In the genomic region with DNA sequence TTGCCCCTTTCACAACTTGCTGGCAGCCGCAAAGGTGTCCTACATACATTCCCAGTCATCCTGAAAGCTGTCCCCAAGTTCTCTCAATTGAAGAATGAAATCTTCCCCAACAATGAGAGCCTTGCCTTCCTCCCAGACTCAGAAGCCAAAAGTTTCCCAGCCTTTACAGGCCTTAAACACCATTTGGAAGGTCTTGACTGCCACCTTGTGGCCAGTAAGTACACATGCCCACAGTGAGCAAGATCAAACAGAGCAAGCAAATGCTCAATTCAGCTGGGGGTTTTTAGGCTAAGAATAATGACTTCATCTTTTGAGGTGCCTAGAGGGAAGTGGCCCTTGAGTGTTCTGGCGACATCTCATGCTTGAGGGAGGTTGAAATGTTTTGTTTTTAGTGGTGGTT, we compare ENCODE assay signal across 9 mouse cellular contexts. TPM values are rescaled to one million over a fixed set of nuclear protein-coding genes. Genes with fewer than 3 reads are reported as not detected.
DNase-seq lines count a peak whose midpoint lies in the region; ATAC-seq and TF ChIP-seq lines count a peak whose summit lies in the region.
"Had no signal": no experiment of that assay in that cellular context is flagged by ENCODE, and none has a peak within 500 bp of the region (broad histone marks: within the 10 kb centered on the region; RNA-seq: fewer than 3 reads in every experiment).

No protein-coding gene starts in this region.

- no peak for TF ChIP-seq EP300 in CH12.LX (IDR thresholded peaks at IDR 0.05; ENCODE audit: low read length)
- no peak for TF ChIP-seq EP300 in liver, postnatal 0 days (IDR thresholded peaks at IDR 0.05; ENCODE audit: low read depth)

- no peak overlapping the region for H3K4me2 ChIP-seq in CH12.LX (ENCODE audit: insufficient read depth, low read depth, poor library complexity, severe bottlenecking)
- no peak overlapping the region for H3K4me2 ChIP-seq in forebrain, embryonic 13.5 days
- no peak overlapping the region for H3K4me2 ChIP-seq in liver, postnatal 0 days (ENCODE audit: low read depth, low read length)
- H3K4me2 ChIP-seq in neural tube, embryonic 15.5 days: no peak overlapping the region

- peaks cover 6 to 17% of the 10 kb centered on the region in 2 experiments for H3K36me3 ChIP-seq in CH12.LX (replicated peaks in 1 of 2; ENCODE audit: control insufficient read depth in 1 of 2, insufficient read depth in 1 of 2, low read length in 1 of 2)
- H3K36me3 ChIP-seq in forebrain, embryonic 13.5 days (ENCODE audit: poor library complexity, severe bottlenecking): no peaks in the 10 kb centered on the region
- H3K36me3 ChIP-seq in liver, postnatal 0 days (replicated peaks; ENCODE audit: insufficient read depth, low read length): peaks cover 3% of the 10 kb centered on the region; the same call in 1 of the 2 replicates
- peaks cover 2% of the 10 kb centered on the region; the same call in 1 of the 2 replicates for H3K36me3 ChIP-seq in neural tube, embryonic 15.5 days

- TF ChIP-seq CTCF in CH12.LX (conservative IDR thresholded peaks at IDR 0.05 in 1 of 2, IDR thresholded peaks at IDR 0.05 in 1 of 2; ENCODE audit: low read depth in 2 of 2, low read length in 2 of 2): peak; percentile 69 to 88
- TF ChIP-seq CTCF in liver, postnatal 0 days (IDR thresholded peaks at IDR 0.05; ENCODE audit: low read depth): peak; percentile 87

- H3K79me2 ChIP-seq in CH12.LX (replicated peaks; ENCODE audit: control insufficient read depth, extremely low read depth, insufficient read depth, poor library complexity, severe bottlenecking): no peaks in the 10 kb centered on the region

- TF ChIP-seq RAD21 in CH12.LX (IDR thresholded peaks at IDR 0.05; ENCODE audit: low read depth, low read length): peak; percentile 90

- in situ Hi-C loops in CH12.LX (cut with MboI; ENCODE audit: low pct_ligation_motif_present, low pct_unique_long_range_greater_than_20kb, low sequenced_read_pairs): no loop called here

- no peaks in the 10 kb centered on the region for H3K27me3 ChIP-seq in CH12.LX (replicated peaks)
- peaks cover 3% of the 10 kb centered on the region; the same call in 1 of the 2 replicates for H3K27me3 ChIP-seq in forebrain, embryonic 13.5 days
- 0 out of 2 replicates have a peak, but pooled peaks cover 3% of the 10 kb centered on the region for H3K27me3 ChIP-seq in liver, postnatal 0 days (ENCODE audit: insufficient read depth, low read length)
- H3K27me3 ChIP-seq in neural tube, embryonic 15.5 days (replicated peaks): peaks cover 7% of the 10 kb centered on the region; the same call in 1 of the 2 replicates

- no peak overlapping the region for H3K27ac ChIP-seq in CH12.LX (ENCODE audit: insufficient read depth, low read depth)
- no peak overlapping the region for H3K27ac ChIP-seq in forebrain, embryonic 13.5 days
- H3K27ac ChIP-seq in liver, postnatal 0 days (ENCODE audit: low read depth): no peak overlapping the region
- H3K27ac ChIP-seq in neural tube, embryonic 15.5 days (replicated peaks): no peak overlapping the region

- dilution Hi-C loops in CH12.LX (cut with MboI; ENCODE audit: extremely low pct_ligation_motif_present, extremely low pct_unique_long_range_greater_than_20kb, low sequenced_read_pairs): no loop called here

- DNase-seq in 416B (ENCODE audit: low read depth) (peak; percentile 83), CH12.LX (ENCODE audit: extremely low read depth) (peak; percentile 79)
- peak; percentile 45 for DNase-seq in c-Kit-positive CD71-positive TER-119-positive erythroid progenitor cells, embryonic 14.5 days (ENCODE audit: low spot score)
- peak; percentile 53 for DNase-seq in kidney, adult 9 months
- peak; percentile 21 for DNase-seq in liver, postnatal 0 days
- DNase-seq in urinary bladder, adult 18-20 months (ENCODE audit: low spot score in 2 of 2): no peak

- no peaks in the 10 kb centered on the region; a peak in 1 of 4 replicates for H3K4me1 ChIP-seq in CH12.LX (ENCODE audit: control insufficient read depth in 1 of 2, insufficient read depth in 2 of 2)
- H3K4me1 ChIP-seq in forebrain, embryonic 13.5 days: peaks cover 15% of the 10 kb centered on the region
- no peaks in the 10 kb centered on the region for H3K4me1 ChIP-seq in liver, postnatal 0 days (ENCODE audit: insufficient read depth)
- H3K4me1 ChIP-seq in neural tube, embryonic 15.5 days: peaks cover 10% of the 10 kb centered on the region; the same call in 1 of the 2 replicates

- no peaks in the 10 kb centered on the region for H3K9me3 ChIP-seq in CH12.LX (replicated peaks; ENCODE audit: low read length)
- H3K9me3 ChIP-seq in forebrain, embryonic 13.5 days (replicated peaks): no peaks in the 10 kb centered on the region
- H3K9me3 ChIP-seq in liver, postnatal 0 days (ENCODE audit: low read length): no peaks in the 10 kb centered on the region
- no peaks in the 10 kb centered on the region for H3K9me3 ChIP-seq in neural tube, embryonic 15.5 days (replicated peaks)

- no peak for TF ChIP-seq POLR2A in CH12.LX (IDR thresholded peaks at IDR 0.05; ENCODE audit: low read depth, low read length)

- H3K9ac ChIP-seq in CH12.LX (ENCODE audit: insufficient read depth, low read depth): no peak overlapping the region
- H3K9ac ChIP-seq in forebrain, embryonic 13.5 days: no peak overlapping the region
- no peak overlapping the region for H3K9ac ChIP-seq in liver, postnatal 0 days (replicated peaks)
- no peak overlapping the region for H3K9ac ChIP-seq in neural tube, embryonic 15.5 days (replicated peaks)

- H3K4me3 ChIP-seq in CH12.LX (replicated peaks in 1 of 3; ENCODE audit: low read depth in 2 of 3, low read length in 2 of 3, poor library complexity in 1 of 3): no peak overlapping the region
- no peak overlapping the region for H3K4me3 ChIP-seq in forebrain, embryonic 13.5 days
- no peak overlapping the region for H3K4me3 ChIP-seq in liver, postnatal 0 days (ENCODE audit: low read depth, low read length)
- no peak overlapping the region for H3K4me3 ChIP-seq in neural tube, embryonic 15.5 days (replicated peaks)

- WGBS in forebrain, embryonic 13.5 days: 12% methylated on average over 2 of the region's 2 CpGs
- WGBS in liver, postnatal 0 days (ENCODE audit: insufficient replicate concordance): 21% methylated on average over 2 of the region's 2 CpGs
- 15% methylated on average over 2 of the region's 2 CpGs for WGBS in neural tube, embryonic 15.5 days

- peak; percentile 90 for ATAC-seq in forebrain, embryonic 13.5 days
- no peak for ATAC-seq in liver, postnatal 0 days
- peak; percentile 79; the same call in 1 of the 2 replicates for ATAC-seq in neural tube, embryonic 15.5 days (ENCODE audit: low FRiP score)

TF ChIP-seq in CH12.LX, 34 proteins besides CTCF, POLR2A, EP300 and RAD21:
- TF ChIP-seq CHD1 (IDR thresholded peaks at IDR 0.05; ENCODE audit: low read depth, low read length): no peak
- no peak for TF ChIP-seq CHD2 (IDR thresholded peaks at IDR 0.05; ENCODE audit: low read length)
- TF ChIP-seq JUN (IDR thresholded peaks at IDR 0.05; ENCODE audit: insufficient read depth, low read depth, low read length): no peak
- no peak for TF ChIP-seq NRF1 (IDR thresholded peaks at IDR 0.05; ENCODE audit: low read depth, low read length)
- TF ChIP-seq SMC3 (IDR thresholded peaks at IDR 0.05; ENCODE audit: low read depth, low read length): peak; percentile 69
- TF ChIP-seq JUND (conservative IDR thresholded peaks at IDR 0.05; ENCODE audit: low read depth, low read length): 0 out of 2 replicates have a peak, but pooled peaks have one; percentile 19
- TF ChIP-seq RCOR1 (conservative IDR thresholded peaks at IDR 0.05; ENCODE audit: low read depth, low read length): no peak

RNA-seq across cellular contexts. Expression of gene Eogt, which starts 42.2 kb away (rescaled TPM):
- total RNA-seq in CH12.LX (2012; rRNA removed) (10.9 and 11.4 TPM in 2 replicates), CH12.LX (2014; rRNA removed) (8.0 and 10.1 TPM in 2 replicates)
- polyA plus RNA-seq in CH12.LX (2012; ENCODE audit: insufficient read length, low read depth): 13.4 and 13.9 TPM in 2 replicates
- polyA plus RNA-seq in forebrain, embryonic 13.5 days (2015; fragmentation: Nextera tagmentation; extraction: Ambion mirVana): 5.6 and 7.2 TPM in 2 replicates
- 1.0 and 1.8 TPM in 2 replicates for polyA plus RNA-seq in liver, postnatal 0 days (2015; fragmentation: Nextera tagmentation; extraction: Ambion mirVana)
- polyA plus RNA-seq in neural tube, embryonic 15.5 days (2015; fragmentation: Nextera tagmentation; extraction: Ambion mirVana): 13.3 and 13.5 TPM in 2 replicates

RNA-seq across cellular contexts. Expression of gene Fam19a4, which starts 46.6 kb away (rescaled TPM):
- total RNA-seq in CH12.LX (2012; rRNA removed) (not detected in 2 replicates), CH12.LX (2014; rRNA removed) (not detected in 2 replicates)
- not detected in 2 replicates for polyA plus RNA-seq in CH12.LX (2012; ENCODE audit: insufficient read length, low read depth)
- 0.52 and 1.1 TPM in 2 replicates for polyA plus RNA-seq in forebrain, embryonic 13.5 days (2015; fragmentation: Nextera tagmentation; extraction: Ambion mirVana)
- polyA plus RNA-seq in liver, postnatal 0 days (2015; fragmentation: Nextera tagmentation; extraction: Ambion mirVana): not detected in 2 replicates
- polyA plus RNA-seq in neural tube, embryonic 15.5 days (2015; fragmentation: Nextera tagmentation; extraction: Ambion mirVana): 3.2 and 4.0 TPM in 2 replicates
- polyA plus RNA-seq: heart, embryonic 14.5 days had no signal

Comparison
In these comparisons a context has a peak if more than half of its experiments do, and no peak if none do; other contexts are left out.
1. DNase-seq: peak in 416B (single experiment), CH12.LX (single experiment), c-Kit-positive CD71-positive TER-119-positive erythroid progenitor cells, embryonic 14.5 days (single experiment), kidney, adult 9 months (single experiment) and liver, postnatal 0 days (single experiment); none in urinary bladder, adult 18-20 months (0 of 2).